8 mouse cellular contexts compared by ENCODE assay signal in the genomic region with DNA sequence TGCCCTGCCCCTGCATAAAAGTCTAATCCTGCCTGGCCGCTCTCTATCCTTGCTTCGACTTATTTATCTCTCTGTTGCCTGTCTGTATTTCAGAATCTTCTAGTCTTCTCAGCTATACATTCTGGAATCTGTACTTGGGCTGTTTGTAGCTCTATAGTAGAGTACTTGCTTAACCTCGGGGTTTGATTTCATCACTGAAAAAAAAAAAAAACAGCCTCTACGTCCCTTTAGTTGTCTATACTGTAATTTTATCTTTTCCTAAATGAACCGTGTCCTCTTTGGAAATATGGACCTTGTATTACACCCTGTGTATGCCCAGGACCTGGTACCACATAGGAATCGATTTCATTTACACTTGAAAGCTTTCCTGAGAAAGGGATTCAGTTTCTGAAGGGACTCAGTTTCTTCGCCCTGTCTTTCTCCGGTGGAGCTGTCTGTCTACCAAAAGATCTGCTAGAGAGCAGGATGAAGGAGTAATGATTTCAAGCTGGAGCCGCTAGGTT. TPM values are rescaled to one million over a fixed set of nuclear protein-coding genes. Genes with fewer than 3 reads are reported as not detected.
DNase-seq lines count a peak whose midpoint lies in the region; ATAC-seq lines count a peak whose summit lies in the region.

No protein-coding gene starts in this region.

- 29% methylated on average over 9 of the region's 9 CpGs for WGBS in lung, embryonic 16.5 days
- WGBS in forebrain, embryonic 10.5 days, result 45% methylated on average over 9 of the region's 9 CpGs
- WGBS in limb, embryonic 15.5 days, result 40% methylated on average over 9 of the region's 9 CpGs
- 45% methylated on average over 9 of the region's 9 CpGs for WGBS in stomach, embryonic 14.5 days

- H3K27me3 ChIP-seq in lung, embryonic 16.5 days (ENCODE audit: control insufficient read depth, insufficient read depth, low read depth, low read length), result peaks cover 5% of the 10 kb centered on the region; the same call in 1 of the 2 replicates
- peaks cover 100% of the 10 kb centered on the region for H3K27me3 ChIP-seq in forebrain, embryonic 10.5 days (ENCODE audit: poor library complexity, severe bottlenecking)
- peaks cover 45% of the 10 kb centered on the region for H3K27me3 ChIP-seq in limb, embryonic 15.5 days
- H3K27me3 ChIP-seq in stomach, embryonic 14.5 days (ENCODE audit: control insufficient read depth, insufficient read depth, low read length), result no peaks in the 10 kb centered on the region

- peaks cover 2% of the 10 kb centered on the region; the same call in 1 of the 2 replicates for H3K36me3 ChIP-seq in lung, embryonic 16.5 days (ENCODE audit: control insufficient read depth, insufficient read depth, low read length)
- peaks cover 31% of the 10 kb centered on the region for H3K36me3 ChIP-seq in forebrain, embryonic 10.5 days (replicated peaks)
- peaks cover 11% of the 10 kb centered on the region for H3K36me3 ChIP-seq in limb, embryonic 15.5 days
- no peaks in the 10 kb centered on the region; the same call in 1 of the 2 replicates for H3K36me3 ChIP-seq in stomach, embryonic 14.5 days (ENCODE audit: control insufficient read depth, insufficient read depth, low read length)

- H3K4me2 ChIP-seq in lung, embryonic 16.5 days (ENCODE audit: low read depth, low read length), result peak overlapping the region; percentile 68
- H3K4me2 ChIP-seq in limb, embryonic 15.5 days, result peak overlapping the region; percentile 53
- H3K4me2 ChIP-seq in stomach, embryonic 14.5 days (replicated peaks; ENCODE audit: low read depth, low read length), result peak overlapping the region; percentile 49

- no peaks in the 10 kb centered on the region for H3K4me1 ChIP-seq in lung, embryonic 16.5 days (replicated peaks; ENCODE audit: control insufficient read depth, insufficient read depth, low read length)
- peaks cover 4% of the 10 kb centered on the region; the same call in 1 of the 2 replicates for H3K4me1 ChIP-seq in forebrain, embryonic 10.5 days
- no peaks in the 10 kb centered on the region for H3K4me1 ChIP-seq in limb, embryonic 15.5 days
- H3K4me1 ChIP-seq in stomach, embryonic 14.5 days (ENCODE audit: control insufficient read depth, insufficient read depth, low read length), result no peaks in the 10 kb centered on the region

- DNase-seq in lung, postnatal 14 days, result no peak
- DNase-seq in forebrain, embryonic 10.5 days (ENCODE audit: extremely low spot score, low spot score), result no peak
- no peak for DNase-seq in layer of hippocampus, adult 11-12 months (ENCODE audit: low spot score)
- no peak for DNase-seq in right cerebral cortex, postnatal 4 days
- no peak for DNase-seq in adrenal gland, postnatal 14 days

- H3K9ac ChIP-seq in lung, embryonic 16.5 days (ENCODE audit: low read length), result 0 out of 2 replicates have a peak overlapping the region, but pooled peaks have one; percentile 33
- no peak overlapping the region for H3K9ac ChIP-seq in limb, embryonic 15.5 days
- H3K9ac ChIP-seq in stomach, embryonic 14.5 days (replicated peaks; ENCODE audit: low read depth, low read length), result peak overlapping the region; percentile 18; the same call in 1 of the 2 replicates

- 0 out of 2 replicates have a peak overlapping the region, but pooled peaks have one; percentile 23 for H3K27ac ChIP-seq in lung, embryonic 16.5 days (ENCODE audit: low read length)
- H3K27ac ChIP-seq in forebrain, embryonic 10.5 days, result peak overlapping the region; percentile 86; the same call in 1 of the 2 replicates
- H3K27ac ChIP-seq in limb, embryonic 15.5 days, result 0 out of 2 replicates have a peak overlapping the region, but pooled peaks have one; percentile 54
- H3K27ac ChIP-seq in stomach, embryonic 14.5 days (ENCODE audit: low read length), result no peak overlapping the region

- H3K4me3 ChIP-seq in lung, embryonic 16.5 days (ENCODE audit: low read length), result peak overlapping the region; percentile 60
- H3K4me3 ChIP-seq in forebrain, embryonic 10.5 days, result peak overlapping the region; percentile 59
- peak overlapping the region; percentile 48 for H3K4me3 ChIP-seq in limb, embryonic 15.5 days
- peak overlapping the region; percentile 44 for H3K4me3 ChIP-seq in stomach, embryonic 14.5 days (ENCODE audit: low read depth, low read length)

- ATAC-seq in lung, embryonic 16.5 days (ENCODE audit: low read depth), result no peak
- 0 out of 2 replicates have a peak, but pooled peaks have one; percentile 7 for ATAC-seq in limb, embryonic 15.5 days (ENCODE audit: insufficient number of reproducible peaks, low FRiP score, low TSS enrichment, low read depth)
- ATAC-seq in stomach, embryonic 14.5 days (ENCODE audit: insufficient number of reproducible peaks, insufficient read depth, low FRiP score, low read depth), result no peak

- no peaks in the 10 kb centered on the region for H3K9me3 ChIP-seq in lung, embryonic 16.5 days (ENCODE audit: control insufficient read depth, low read length)
- H3K9me3 ChIP-seq in forebrain, embryonic 10.5 days, result no peaks in the 10 kb centered on the region
- H3K9me3 ChIP-seq in limb, embryonic 15.5 days, result no peaks in the 10 kb centered on the region
- H3K9me3 ChIP-seq in stomach, embryonic 14.5 days (ENCODE audit: control insufficient read depth, low read depth, low read length), result no peaks in the 10 kb centered on the region

RNA-seq across cellular contexts. Expression of a gene that starts 0.4 kb away (rescaled TPM):
- polyA plus RNA-seq in lung, embryonic 16.5 days (2015; fragmentation: Nextera tagmentation; extraction: Ambion mirVana), result 210 and 215 TPM in 2 replicates
- polyA plus RNA-seq in forebrain, embryonic 10.5 days (2016; fragmentation: Nextera tagmentation; extraction: Ambion mirVana), result 203 and 205 TPM in 2 replicates
- 188 and 189 TPM in 2 replicates for polyA plus RNA-seq in limb, embryonic 15.5 days (2015; fragmentation: Nextera tagmentation; extraction: Ambion mirVana)
- polyA plus RNA-seq in stomach, embryonic 14.5 days (2014; fragmentation: Nextera tagmentation; extraction: Ambion mirVana), result 192 and 206 TPM in 2 replicates
- 213 and 250 TPM in 2 replicates for total RNA-seq in adrenal gland, postnatal 14 days (2021)

RNA-seq across cellular contexts. Expression of a gene that starts 14.9 kb away (rescaled TPM):
- polyA plus RNA-seq in lung, embryonic 16.5 days (2015; fragmentation: Nextera tagmentation; extraction: Ambion mirVana), result 4.1 and 4.6 TPM in 2 replicates
- 5.2 and 5.9 TPM in 2 replicates for polyA plus RNA-seq in forebrain, embryonic 10.5 days (2016; fragmentation: Nextera tagmentation; extraction: Ambion mirVana)
- polyA plus RNA-seq in limb, embryonic 15.5 days (2015; fragmentation: Nextera tagmentation; extraction: Ambion mirVana), result 1.5 and 2.1 TPM in 2 replicates
- polyA plus RNA-seq in stomach, embryonic 14.5 days (2014; fragmentation: Nextera tagmentation; extraction: Ambion mirVana), result 1.5 and 1.6 TPM in 2 replicates
- 1.5 and 2.1 TPM in 2 replicates for total RNA-seq in adrenal gland, postnatal 14 days (2021)

RNA-seq across cellular contexts. Expression of a gene that starts 15.0 kb away (rescaled TPM):
- polyA plus RNA-seq in lung, embryonic 16.5 days (2015; fragmentation: Nextera tagmentation; extraction: Ambion mirVana), result 111 and 119 TPM in 2 replicates
- 120 and 121 TPM in 2 replicates for polyA plus RNA-seq in forebrain, embryonic 10.5 days (2016; fragmentation: Nextera tagmentation; extraction: Ambion mirVana)
- polyA plus RNA-seq in limb, embryonic 15.5 days (2015; fragmentation: Nextera tagmentation; extraction: Ambion mirVana), result 97.2 and 100 TPM in 2 replicates
- 104 and 108 TPM in 2 replicates for polyA plus RNA-seq in stomach, embryonic 14.5 days (2014; fragmentation: Nextera tagmentation; extraction: Ambion mirVana)
- 74.2 and 82.7 TPM in 2 replicates for total RNA-seq in adrenal gland, postnatal 14 days (2021)
